8 mouse cellular contexts compared by ENCODE assay signal in the genomic region with DNA sequence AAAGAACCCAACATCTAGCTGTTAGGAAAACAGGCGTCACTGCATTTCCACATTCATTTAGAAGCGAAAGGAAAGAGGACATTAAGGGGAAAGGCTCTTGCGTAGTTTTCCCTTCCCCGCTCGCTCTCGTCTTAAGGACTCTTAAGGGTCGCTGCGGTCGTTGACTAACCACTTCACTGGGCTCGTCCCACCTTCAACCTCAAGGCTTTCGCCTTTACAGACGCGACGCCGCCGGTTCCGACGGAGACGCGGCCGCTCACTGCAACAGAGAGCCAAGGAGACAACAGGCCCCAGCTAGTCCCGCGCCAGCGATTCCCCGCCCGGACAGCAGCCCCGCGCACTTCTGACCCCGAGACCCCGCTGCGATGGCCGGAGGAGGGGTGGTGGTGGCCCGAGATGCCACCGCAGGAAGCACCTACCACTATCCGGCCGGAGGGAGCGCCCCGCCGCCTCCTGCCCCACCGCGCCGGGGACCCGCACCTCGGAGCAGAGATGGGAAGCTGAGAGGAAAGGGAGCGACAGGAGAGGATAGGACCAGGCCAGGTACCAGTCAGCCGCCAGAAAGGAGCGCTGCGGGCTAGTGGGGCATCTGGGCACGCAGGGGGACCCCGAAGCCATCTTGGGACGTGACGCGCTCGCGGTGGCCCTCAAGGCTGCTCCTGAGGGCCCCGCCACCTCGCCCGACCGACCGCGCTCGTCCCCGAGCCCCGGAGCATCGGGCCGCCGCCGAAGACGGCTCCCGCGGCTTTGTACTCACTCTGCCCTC. TPM values are rescaled to one million over a fixed set of nuclear protein-coding genes. Genes with fewer than 3 reads are reported as not detected.
DNase-seq lines count a peak whose midpoint lies in the region; ATAC-seq and TF ChIP-seq lines count a peak whose summit lies in the region.

No protein-coding gene starts in this region.

- H3K4me1 ChIP-seq in embryonic facial prominence, embryonic 11.5 days (ENCODE audit: control insufficient read depth, insufficient read depth, low read length), result no peaks in the 10 kb centered on the region
- peaks cover 5 to 25% of the 10 kb centered on the region in 2 experiments for H3K4me1 ChIP-seq in heart, embryonic 14.5 days (ENCODE audit: control insufficient read depth in 2 of 2, insufficient read depth in 2 of 2, low read length in 2 of 2)
- peaks cover 25% of the 10 kb centered on the region for H3K4me1 ChIP-seq in lung, embryonic 15.5 days
- peaks cover 25% of the 10 kb centered on the region for H3K4me1 ChIP-seq in neural tube, embryonic 14.5 days (ENCODE audit: control insufficient read depth, insufficient read depth, low read length)
- H3K4me1 ChIP-seq in thymus, adult 2 months (replicated peaks; ENCODE audit: control insufficient read depth, insufficient read depth, low read length), result peaks cover 4% of the 10 kb centered on the region

- under 1% methylated on average over 70 of the region's 71 CpGs for WGBS in embryonic facial prominence, embryonic 11.5 days
- under 1% methylated on average over 70 of the region's 71 CpGs for WGBS in heart, embryonic 14.5 days
- under 1% methylated on average over 61 of the region's 71 CpGs for WGBS in lung, embryonic 15.5 days
- under 1% methylated on average over 63 of the region's 71 CpGs for WGBS in neural tube, embryonic 14.5 days
- under 1% methylated on average over 71 of the region's 71 CpGs for WGBS in thymus, adult 2 months

- no peaks in the 10 kb centered on the region for H3K36me3 ChIP-seq in embryonic facial prominence, embryonic 11.5 days (replicated peaks; ENCODE audit: control insufficient read depth, insufficient read depth, low read depth, low read length)
- H3K36me3 ChIP-seq in heart, embryonic 14.5 days (ENCODE audit: control insufficient read depth, insufficient read depth, low read length), result no peaks in the 10 kb centered on the region
- no peaks in the 10 kb centered on the region for H3K36me3 ChIP-seq in lung, embryonic 15.5 days
- no peaks in the 10 kb centered on the region for H3K36me3 ChIP-seq in neural tube, embryonic 14.5 days (ENCODE audit: control insufficient read depth, insufficient read depth, low read length)
- 0 out of 2 replicates have a peak, but pooled peaks cover under 1% of the 10 kb centered on the region for H3K36me3 ChIP-seq in thymus, adult 2 months (ENCODE audit: control insufficient read depth, insufficient read depth, low read length)

- peak; percentile 83 for ATAC-seq in embryonic facial prominence, embryonic 11.5 days (replicated peaks; ENCODE audit: insufficient number of reproducible peaks, low FRiP score, low TSS enrichment, low read depth)
- ATAC-seq in heart, embryonic 14.5 days (ENCODE audit: insufficient number of reproducible peaks, insufficient read depth, low FRiP score, low read depth), result peak; percentile 70
- ATAC-seq in lung, embryonic 15.5 days (ENCODE audit: borderline replicate concordance, extremely low read depth, low FRiP score, low TSS enrichment), result peak; percentile 77
- peak; percentile 84 for ATAC-seq in neural tube, embryonic 14.5 days (ENCODE audit: low read depth)

- no peak for TF ChIP-seq CTCF in thymus, adult 2 months (IDR thresholded peaks at IDR 0.05; ENCODE audit: borderline replicate concordance, control insufficient read depth, extremely low read depth, insufficient read depth, low read length, poor library complexity)

- peak; percentile 71 for DNase-seq in A20 (ENCODE audit: low read depth, low spot score)
- DNase-seq in R1 (ENCODE audit: low read depth, low spot score), result peak; percentile 56
- peak; percentile 48 for DNase-seq in embryonic facial prominence, embryonic 11.5 days (ENCODE audit: low spot score)
- peak; percentile 16 to 63 for DNase-seq in kidney, postnatal 36 days
- peak; percentile 57 for DNase-seq in thymus, adult 2 months

- H3K4me2 ChIP-seq in embryonic facial prominence, embryonic 11.5 days (ENCODE audit: low read depth, low read length), result peak overlapping the region; percentile 50
- peak overlapping the region; percentile 86 for H3K4me2 ChIP-seq in heart, embryonic 14.5 days (ENCODE audit: low read length)
- H3K4me2 ChIP-seq in lung, embryonic 15.5 days, result peak overlapping the region; percentile 58
- H3K4me2 ChIP-seq in neural tube, embryonic 14.5 days (ENCODE audit: low read depth, low read length), result peak overlapping the region; percentile 73

- H3K9me3 ChIP-seq in embryonic facial prominence, embryonic 11.5 days (replicated peaks; ENCODE audit: control insufficient read depth, low read length), result no peaks in the 10 kb centered on the region
- H3K9me3 ChIP-seq in heart, embryonic 14.5 days (ENCODE audit: control insufficient read depth, low read length), result no peaks in the 10 kb centered on the region
- H3K9me3 ChIP-seq in lung, embryonic 15.5 days, result no peaks in the 10 kb centered on the region
- no peaks in the 10 kb centered on the region for H3K9me3 ChIP-seq in neural tube, embryonic 14.5 days (ENCODE audit: control insufficient read depth, low read length)

- H3K27ac ChIP-seq in embryonic facial prominence, embryonic 11.5 days (replicated peaks; ENCODE audit: low read depth, low read length), result peak overlapping the region; percentile 93
- H3K27ac ChIP-seq in heart, embryonic 14.5 days (replicated peaks in 1 of 2; ENCODE audit: control insufficient read depth in 1 of 2, insufficient read depth in 1 of 2, low read depth in 2 of 2, low read length in 2 of 2), result peak overlapping the region; percentile 99 to 100
- H3K27ac ChIP-seq in lung, embryonic 15.5 days, result peak overlapping the region; percentile 98
- H3K27ac ChIP-seq in neural tube, embryonic 14.5 days (ENCODE audit: low read depth, low read length), result peak overlapping the region; percentile 99
- peak overlapping the region; percentile 58 for H3K27ac ChIP-seq in thymus, adult 2 months (ENCODE audit: control insufficient read depth, insufficient read depth, low read length)

- H3K27me3 ChIP-seq in embryonic facial prominence, embryonic 11.5 days (ENCODE audit: control insufficient read depth, insufficient read depth, low read length), result no peaks in the 10 kb centered on the region
- no peaks in the 10 kb centered on the region for H3K27me3 ChIP-seq in heart, embryonic 14.5 days (ENCODE audit: control insufficient read depth, insufficient read depth, low read length)
- H3K27me3 ChIP-seq in lung, embryonic 15.5 days, result no peaks in the 10 kb centered on the region
- no peaks in the 10 kb centered on the region for H3K27me3 ChIP-seq in neural tube, embryonic 14.5 days (ENCODE audit: control insufficient read depth, insufficient read depth, low read length)
- no peaks in the 10 kb centered on the region for H3K27me3 ChIP-seq in thymus, adult 2 months (ENCODE audit: control insufficient read depth, insufficient read depth, low read length)

- peak overlapping the region; percentile 100 for H3K4me3 ChIP-seq in embryonic facial prominence, embryonic 11.5 days (ENCODE audit: low read depth, low read length)
- peak overlapping the region; percentile 95 to 99 for H3K4me3 ChIP-seq in heart, embryonic 14.5 days (ENCODE audit: control insufficient read depth in 1 of 2, insufficient read depth in 1 of 2, low read depth in 1 of 2, low read length in 2 of 2)
- peak overlapping the region; percentile 96 for H3K4me3 ChIP-seq in lung, embryonic 15.5 days
- H3K4me3 ChIP-seq in neural tube, embryonic 14.5 days (ENCODE audit: low read depth, low read length), result peak overlapping the region; percentile 97
- H3K4me3 ChIP-seq in thymus, adult 2 months (ENCODE audit: control insufficient read depth, insufficient read depth, low read length), result peak overlapping the region; percentile 67

- TF ChIP-seq POLR2A in thymus, adult 2 months (IDR thresholded peaks at IDR 0.05; ENCODE audit: control insufficient read depth, extremely low read depth, insufficient read depth, low read length, poor library complexity), result no peak

- H3K9ac ChIP-seq in embryonic facial prominence, embryonic 11.5 days (replicated peaks; ENCODE audit: low read length), result peak overlapping the region; percentile 100
- H3K9ac ChIP-seq in heart, embryonic 14.5 days (ENCODE audit: low read length), result peak overlapping the region; percentile 99
- peak overlapping the region; percentile 98 for H3K9ac ChIP-seq in lung, embryonic 15.5 days
- H3K9ac ChIP-seq in neural tube, embryonic 14.5 days (replicated peaks; ENCODE audit: low read depth, low read length), result peak overlapping the region; percentile 99

RNA-seq across cellular contexts. Expression of a gene that starts 0.6 kb away (rescaled TPM):
- polyA plus RNA-seq in embryonic facial prominence, embryonic 11.5 days (2014; fragmentation: Nextera tagmentation; extraction: Ambion mirVana), result 53.3 and 55.5 TPM in 2 replicates
- polyA plus RNA-seq in heart, embryonic 14.5 days (2014; fragmentation: Nextera tagmentation; extraction: Ambion mirVana), result 30.6 and 36.1 TPM in 2 replicates
- polyA plus RNA-seq in lung, embryonic 15.5 days (2015; fragmentation: Nextera tagmentation; extraction: Ambion mirVana), result 113 TPM in 2 replicates
- 50.6 and 64.2 TPM in 2 replicates for polyA plus RNA-seq in neural tube, embryonic 14.5 days (2014; fragmentation: Nextera tagmentation; extraction: Ambion mirVana)
- 60.9 and 69.0 TPM in 2 replicates for polyA plus RNA-seq in thymus, adult 2 months (2012; rRNA removed)

RNA-seq across cellular contexts. Expression of a gene that starts 48.5 kb away (rescaled TPM):
- 138 and 149 TPM in 2 replicates for polyA plus RNA-seq in embryonic facial prominence, embryonic 11.5 days (2014; fragmentation: Nextera tagmentation; extraction: Ambion mirVana)
- polyA plus RNA-seq in heart, embryonic 14.5 days (2014; fragmentation: Nextera tagmentation; extraction: Ambion mirVana), result 44.2 and 44.7 TPM in 2 replicates
- 46.5 and 50.5 TPM in 2 replicates for polyA plus RNA-seq in lung, embryonic 15.5 days (2015; fragmentation: Nextera tagmentation; extraction: Ambion mirVana)
- 26.9 and 34.7 TPM in 2 replicates for polyA plus RNA-seq in neural tube, embryonic 14.5 days (2014; fragmentation: Nextera tagmentation; extraction: Ambion mirVana)
- 1.3 and 1.9 TPM in 2 replicates for polyA plus RNA-seq in thymus, adult 2 months (2012; rRNA removed)

RNA-seq across cellular contexts. Expression of a gene that starts 55.8 kb away (rescaled TPM):
- 6.4 and 7.7 TPM in 2 replicates for polyA plus RNA-seq in embryonic facial prominence, embryonic 11.5 days (2014; fragmentation: Nextera tagmentation; extraction: Ambion mirVana)
- polyA plus RNA-seq in heart, embryonic 14.5 days (2014; fragmentation: Nextera tagmentation; extraction: Ambion mirVana), result 8.6 and 9.6 TPM in 2 replicates
- 12.2 and 13.4 TPM in 2 replicates for polyA plus RNA-seq in lung, embryonic 15.5 days (2015; fragmentation: Nextera tagmentation; extraction: Ambion mirVana)
- polyA plus RNA-seq in neural tube, embryonic 14.5 days (2014; fragmentation: Nextera tagmentation; extraction: Ambion mirVana), result 10.0 and 10.9 TPM in 2 replicates
- 2.9 and 3.1 TPM in 2 replicates for polyA plus RNA-seq in thymus, adult 2 months (2012; rRNA removed)

Comparison
In these comparisons a context has a peak if more than half of its experiments do, and no peak if none do; other contexts are left out.
1. Peak in every context shown above with its lines: DNase-seq, ATAC-seq, H3K4me3 ChIP-seq and H3K27ac ChIP-seq.